Mouse (Mus musculus): Measurements from ENCODE around the gene Timp3.

Timp3 gene

DNA sequence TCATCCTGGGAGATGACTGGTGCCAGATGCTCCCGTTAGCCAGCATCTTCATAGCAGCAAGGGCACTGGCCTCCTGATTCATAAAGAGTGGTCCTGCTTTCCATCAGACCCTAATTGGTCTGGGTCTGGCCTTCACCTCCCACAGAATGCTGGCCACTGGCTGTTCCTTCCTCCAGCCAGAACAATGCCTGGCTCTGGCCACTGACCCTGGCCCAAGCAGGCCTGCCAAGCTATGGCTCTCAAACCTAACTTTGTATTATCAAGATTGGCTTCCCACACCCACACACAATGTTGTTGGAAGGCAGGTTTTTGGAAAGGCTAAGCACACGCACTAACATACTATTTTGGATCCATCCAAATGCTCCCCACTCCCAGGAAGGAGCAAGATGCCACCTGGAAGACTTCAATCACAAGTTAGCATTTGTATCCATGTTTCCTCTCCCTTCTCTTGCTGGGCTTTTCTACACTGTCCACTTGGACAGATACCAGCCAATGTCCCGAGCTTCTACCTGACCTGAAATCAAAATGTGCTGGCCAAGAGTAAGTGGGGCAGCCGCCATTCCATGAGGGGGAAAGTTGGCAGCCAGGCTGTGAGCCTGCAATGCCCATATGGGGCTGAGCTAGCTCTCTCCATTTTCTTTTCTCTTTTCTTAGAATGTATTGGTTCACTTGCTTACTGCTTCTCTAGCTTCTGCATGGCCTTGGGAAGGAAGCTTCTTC is 23.3 kb downstream of the Timp3 start:
- in situ Hi-C loops (cut with MseI, MboI) = no loop called here

DNA sequence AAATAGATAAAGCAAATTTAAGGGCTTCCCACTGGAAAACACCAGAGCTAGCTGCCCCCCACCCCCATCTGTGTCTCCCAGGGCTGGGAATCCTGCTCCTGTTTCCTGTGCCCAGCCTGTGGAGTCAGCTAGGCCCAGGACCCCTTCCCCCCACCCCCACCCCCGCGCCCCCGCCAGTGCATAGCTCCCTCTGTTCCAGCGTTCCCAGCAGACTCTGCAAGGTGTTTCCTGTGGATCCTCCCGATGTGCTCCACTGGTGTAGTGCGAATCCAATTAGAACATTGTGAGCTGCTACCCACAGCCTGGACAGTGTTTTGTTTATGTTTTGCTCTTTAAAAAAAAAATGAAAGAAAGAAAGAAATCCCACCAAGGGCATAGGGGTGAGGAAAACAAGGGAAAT is 25.1 kb downstream of the Timp3 start:
- in situ Hi-C loops (cut with MseI, MboI) = no loop called here

DNA sequence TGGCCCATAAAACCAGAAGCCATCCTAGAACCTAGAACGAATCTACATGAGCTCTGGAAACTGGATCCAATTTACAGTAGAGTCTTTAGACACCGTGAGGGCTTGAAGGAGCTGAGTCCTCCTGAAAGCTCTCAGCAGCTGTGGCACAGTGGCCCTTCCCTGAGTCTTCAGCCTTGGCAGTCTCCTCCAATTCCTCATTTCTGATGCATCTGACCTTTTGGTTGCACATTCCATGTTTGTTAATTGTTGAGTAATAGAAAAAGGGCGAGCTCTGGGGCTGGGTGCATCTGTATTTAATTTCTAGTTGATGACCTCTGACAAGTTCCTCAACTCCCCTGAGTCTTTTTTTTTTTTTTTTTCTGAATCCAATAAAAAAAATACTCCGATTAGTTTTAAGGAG is 28.0 kb downstream of the Timp3 start:
- in situ Hi-C loops (cut with MseI, MboI) = no loop called here

DNA sequence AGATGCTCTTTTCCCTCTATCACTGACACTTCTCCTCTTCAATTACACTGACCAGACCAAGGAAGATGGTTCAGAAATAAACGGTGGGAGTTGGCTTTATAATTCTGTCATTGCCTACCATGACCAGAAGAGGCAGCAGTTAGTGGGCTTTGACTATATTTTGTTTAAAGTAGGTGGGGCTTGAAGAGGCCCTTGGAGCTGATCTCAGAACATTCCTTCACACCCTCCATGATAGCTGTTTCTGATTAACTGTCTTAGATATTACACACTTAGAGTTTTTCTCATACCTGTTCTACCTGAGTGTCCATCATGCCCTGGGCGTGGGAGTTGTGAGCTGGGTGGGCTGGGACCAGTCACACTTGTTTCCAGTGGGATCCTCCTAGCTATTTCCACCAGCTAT is 28.5 kb downstream of the Timp3 start:
- in situ Hi-C loops (cut with MseI, MboI) = no loop called here

DNA sequence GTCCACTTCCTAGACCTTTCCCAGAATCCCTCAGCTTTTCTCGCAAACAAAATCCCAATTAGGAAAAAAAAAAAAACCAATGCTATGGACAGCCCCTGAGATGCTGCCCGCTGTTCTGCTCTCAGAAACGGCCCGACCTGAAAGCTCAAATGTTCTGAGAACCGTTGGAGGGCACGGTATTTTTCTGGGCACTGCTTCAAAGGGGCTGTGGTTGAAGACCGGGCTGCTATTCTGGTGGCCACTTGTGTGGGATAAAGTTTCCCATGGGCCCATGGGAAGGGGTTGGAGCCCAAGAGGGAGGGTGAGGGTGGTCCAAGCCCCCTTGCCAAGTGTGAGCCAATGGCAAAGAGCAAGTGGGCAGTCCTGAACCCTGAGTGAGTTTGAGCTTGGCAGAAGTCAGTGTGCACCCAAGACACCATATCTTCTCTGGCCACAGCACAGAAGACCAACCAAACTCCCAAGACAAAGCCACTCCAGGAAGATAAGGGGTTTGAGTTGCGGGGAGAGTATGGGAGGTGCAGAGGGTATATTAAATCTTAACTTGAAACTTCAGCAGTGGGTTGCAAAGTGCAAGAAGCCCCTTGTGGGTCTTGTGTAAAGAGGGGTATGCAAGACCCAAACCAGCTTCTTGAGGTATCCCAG is 29.2 kb downstream of the Timp3 start:
- in situ Hi-C loops (cut with MseI, MboI) = no loop called here

DNA sequence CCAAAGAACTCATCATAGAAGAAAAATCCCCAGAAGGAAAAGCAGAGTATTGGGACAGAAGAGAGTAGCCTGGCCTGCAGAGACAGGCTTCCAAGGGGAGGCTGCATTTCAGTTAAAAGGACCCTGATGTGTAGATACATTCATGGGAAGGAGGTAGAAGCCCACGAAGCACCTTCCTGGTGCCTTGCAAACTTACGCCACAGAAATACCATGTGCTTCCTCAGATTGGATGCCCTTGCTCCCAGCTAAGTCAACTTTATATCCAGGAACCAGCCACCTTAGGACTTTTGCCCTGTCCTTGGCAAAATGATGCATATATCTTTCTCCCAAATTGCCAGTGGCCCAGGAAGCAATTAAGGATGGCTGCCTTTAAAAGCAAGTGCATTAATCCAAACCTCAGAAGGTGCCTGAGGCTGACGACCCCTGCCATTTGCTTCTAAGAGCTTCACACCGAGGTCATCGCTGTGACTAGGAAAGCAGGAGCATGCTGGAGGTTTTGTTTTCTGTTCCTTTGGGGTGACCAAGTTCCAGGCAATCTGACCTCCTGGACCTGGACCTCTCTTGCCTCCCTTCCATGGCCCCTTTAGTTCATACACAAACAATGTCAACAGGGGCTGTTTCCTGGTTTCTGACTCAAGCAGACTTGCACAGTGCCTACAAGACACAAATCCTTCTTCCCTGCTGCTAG is 31.0 kb downstream of the Timp3 start:
- in situ Hi-C loops (cut with MseI, MboI) = no loop called here

DNA sequence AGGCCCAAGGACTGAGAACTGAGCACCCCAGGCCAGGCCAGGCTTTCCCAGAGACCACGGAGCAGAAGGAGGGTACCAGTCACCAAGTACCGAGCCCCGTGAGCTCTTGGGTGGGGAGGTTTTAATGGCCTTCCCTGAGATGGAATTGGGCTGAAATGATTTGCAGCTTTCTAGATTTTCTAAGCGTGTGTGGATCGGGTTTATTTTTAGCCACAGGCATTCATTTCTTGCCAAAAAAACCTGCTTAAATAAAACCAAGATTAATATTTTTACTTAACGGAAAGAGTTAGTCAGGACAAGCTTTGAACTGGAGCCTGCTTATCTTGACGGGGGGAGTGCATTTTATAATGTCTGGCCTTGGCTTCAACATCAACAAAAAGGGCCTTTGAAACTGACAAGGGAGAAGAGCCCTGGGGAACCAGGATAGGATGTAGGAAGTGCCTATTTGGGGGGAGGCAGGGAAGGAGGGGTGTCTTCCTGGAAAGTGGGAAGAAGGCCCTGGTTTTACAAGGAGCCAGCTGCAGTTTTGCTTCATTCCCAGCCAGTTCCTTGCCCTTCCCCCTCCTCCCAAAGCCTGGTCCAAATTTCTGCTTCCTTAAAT is 31.6 kb downstream of the Timp3 start:
- in situ Hi-C loops (cut with MseI, MboI) = no loop called here

DNA sequence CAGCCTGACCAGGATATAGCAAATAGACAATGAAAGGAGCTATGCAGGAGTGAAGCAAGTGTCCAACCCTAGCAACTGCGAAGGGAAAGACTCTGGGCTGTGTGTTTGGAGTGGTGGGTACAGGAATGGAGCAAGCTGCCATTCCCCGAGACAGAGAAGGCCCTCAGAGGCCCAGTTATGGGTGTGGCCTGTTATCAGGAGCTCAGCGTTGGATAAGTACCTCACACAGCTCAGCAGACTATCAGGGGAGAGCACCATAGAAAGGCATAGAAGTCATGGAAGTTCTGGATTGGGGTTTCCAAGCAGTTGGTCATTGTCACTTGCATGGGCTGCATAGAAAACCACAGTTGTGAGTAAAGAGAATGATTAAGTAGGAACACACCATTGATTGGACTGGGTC is 32.8 kb downstream of the Timp3 start:
- in situ Hi-C loops (cut with MseI, MboI) = no loop called here

DNA sequence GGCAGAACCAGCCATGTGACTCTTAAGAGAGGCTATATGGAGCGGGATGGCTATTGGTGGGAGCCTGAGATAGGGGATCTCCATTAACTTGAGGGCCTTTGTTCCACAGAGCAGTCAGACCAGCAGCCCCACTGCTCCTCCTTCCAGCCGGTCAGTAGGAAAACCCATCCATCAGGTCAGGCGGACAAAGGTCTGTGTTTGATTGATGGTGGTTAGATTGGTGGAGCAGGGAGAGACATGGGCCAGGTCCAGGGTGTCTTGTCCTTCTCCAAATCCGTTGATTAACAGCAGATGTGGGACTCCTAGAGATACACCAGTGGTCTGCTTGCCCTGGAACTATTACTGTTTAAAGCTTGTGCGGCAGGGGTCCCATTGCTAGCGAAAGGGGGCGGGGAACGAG is 34.4 kb downstream of the Timp3 start:
- in situ Hi-C loops (cut with MseI, MboI) = no loop called here

DNA sequence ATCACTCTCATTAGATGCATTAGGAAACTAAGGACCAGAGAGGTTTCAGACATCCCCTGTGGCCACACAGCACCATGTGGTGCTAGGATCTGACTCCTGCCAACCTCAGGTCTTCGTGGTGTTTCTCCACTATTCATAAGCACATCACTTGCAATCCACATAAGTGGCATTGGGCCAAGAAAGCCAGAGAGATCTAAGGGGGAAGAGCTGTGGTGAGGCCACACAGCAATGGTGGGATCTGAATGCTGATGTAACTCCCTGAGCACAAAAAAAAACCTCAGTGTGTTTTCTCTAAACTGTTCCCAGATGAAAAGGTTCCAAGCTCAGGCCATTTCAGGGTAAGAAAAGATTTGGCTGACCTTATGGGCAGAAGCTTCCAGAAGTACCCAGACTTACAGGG is 36.3 kb downstream of the Timp3 start:
- in situ Hi-C loops (cut with MseI, MboI) = no loop called here

DNA sequence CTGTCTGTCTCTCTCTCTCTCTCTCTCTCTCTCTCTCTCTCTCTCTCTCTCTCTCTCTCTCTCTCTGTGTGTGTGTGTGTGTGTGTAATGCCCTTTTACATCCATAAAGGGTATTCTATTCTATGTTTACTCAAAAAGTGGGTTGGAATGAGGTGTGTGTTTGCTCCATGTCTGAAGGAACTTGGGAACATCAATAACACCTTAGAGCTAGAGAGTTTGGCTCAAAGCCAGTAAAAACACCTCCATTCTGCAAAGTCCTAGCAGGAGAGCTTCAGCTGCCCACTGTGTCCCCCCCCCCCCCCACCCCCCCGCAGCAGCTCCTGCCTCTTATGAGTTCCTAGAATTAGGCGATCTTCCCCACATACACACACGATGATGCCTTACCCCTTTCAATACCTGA is 37.1 kb downstream of the Timp3 start:
- in situ Hi-C loops (cut with MseI, MboI) = no loop called here

DNA sequence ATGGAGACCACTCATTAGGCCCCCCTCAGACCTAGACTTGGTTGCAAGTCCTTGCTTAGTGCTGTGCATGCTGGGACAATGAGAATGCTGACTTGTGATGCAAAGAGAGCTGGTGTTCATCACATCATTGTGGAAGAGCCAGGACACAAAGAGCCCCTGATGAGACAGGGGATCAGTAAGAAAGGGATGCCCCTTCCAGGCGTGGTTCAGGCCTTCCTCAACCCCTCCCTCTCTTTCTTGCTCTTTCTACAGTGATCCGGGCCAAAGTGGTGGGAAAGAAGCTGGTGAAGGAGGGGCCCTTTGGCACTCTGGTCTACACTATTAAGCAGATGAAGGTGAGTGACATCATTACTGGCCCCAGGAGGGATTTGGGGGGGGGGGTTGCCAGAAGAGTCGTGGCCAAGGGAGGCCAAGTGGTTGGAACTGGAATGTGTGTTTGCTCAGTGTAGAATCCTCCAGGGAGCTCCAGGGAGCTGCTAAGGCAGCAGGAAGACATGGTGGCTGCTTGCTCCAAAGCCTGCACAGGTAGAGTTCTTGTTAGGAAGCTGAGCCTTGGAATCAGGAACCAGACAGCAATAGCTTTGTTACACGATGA is 38.0 kb downstream of the Timp3 start:
- in situ Hi-C loops (cut with MseI, MboI) = no loop called here

DNA sequence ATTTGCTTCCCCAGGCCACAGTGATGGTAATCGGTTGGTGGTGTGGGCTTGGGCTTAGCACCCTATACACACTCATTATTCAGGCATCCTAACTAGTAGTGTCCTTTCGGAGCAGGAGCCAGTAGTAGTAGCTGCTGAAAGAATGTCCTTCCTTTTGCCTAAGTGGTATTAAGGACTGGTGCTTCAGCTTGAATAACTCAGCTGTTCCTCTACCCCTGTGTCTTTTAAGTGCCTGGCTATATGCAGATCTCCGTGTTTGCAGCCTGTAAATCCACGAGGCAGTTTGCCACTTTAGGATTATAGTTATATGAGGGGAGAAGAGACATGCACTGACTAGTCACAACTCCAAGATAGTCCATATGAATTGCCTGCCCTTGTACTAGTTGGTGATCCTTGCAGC is 38.9 kb downstream of the Timp3 start:
- in situ Hi-C loops (cut with MseI, MboI) = no loop called here

DNA sequence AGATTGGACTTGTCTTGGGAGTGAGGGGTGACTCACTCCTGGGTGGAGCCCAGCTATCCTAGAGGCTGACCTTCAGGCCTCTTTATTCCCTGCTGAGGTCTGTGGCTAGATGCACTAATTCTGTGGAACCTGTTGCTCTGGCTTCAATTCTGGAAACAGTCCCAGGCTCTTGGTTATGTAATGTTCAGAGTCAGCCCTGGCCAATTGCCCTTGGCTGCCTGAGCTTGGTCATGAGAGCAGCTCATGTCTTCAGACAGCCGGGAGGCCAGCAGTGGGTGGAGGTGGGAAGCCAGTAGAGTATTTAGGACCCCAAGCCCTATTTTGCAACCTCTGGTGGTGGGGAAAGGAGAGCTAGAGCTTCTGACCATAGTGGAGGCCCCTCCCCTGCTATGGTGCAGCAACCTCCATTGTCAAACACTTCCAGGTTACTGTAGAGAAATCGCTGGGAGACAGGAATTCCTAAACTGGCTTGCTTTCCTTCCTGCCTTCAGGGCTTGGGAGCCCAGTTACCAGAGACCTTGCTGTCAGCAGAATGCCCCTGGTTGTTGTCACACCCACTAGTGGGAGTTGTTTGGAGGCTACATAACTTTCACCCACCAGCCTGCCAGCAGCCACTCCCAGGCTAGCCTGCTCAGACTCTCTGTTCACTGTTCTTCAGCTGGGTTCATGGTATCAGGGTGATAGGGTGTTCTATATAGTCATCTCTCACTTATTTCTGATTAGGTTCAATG is 39.6 kb downstream of the Timp3 start:
- in situ Hi-C loops (cut with MseI, MboI) = no loop called here

DNA sequence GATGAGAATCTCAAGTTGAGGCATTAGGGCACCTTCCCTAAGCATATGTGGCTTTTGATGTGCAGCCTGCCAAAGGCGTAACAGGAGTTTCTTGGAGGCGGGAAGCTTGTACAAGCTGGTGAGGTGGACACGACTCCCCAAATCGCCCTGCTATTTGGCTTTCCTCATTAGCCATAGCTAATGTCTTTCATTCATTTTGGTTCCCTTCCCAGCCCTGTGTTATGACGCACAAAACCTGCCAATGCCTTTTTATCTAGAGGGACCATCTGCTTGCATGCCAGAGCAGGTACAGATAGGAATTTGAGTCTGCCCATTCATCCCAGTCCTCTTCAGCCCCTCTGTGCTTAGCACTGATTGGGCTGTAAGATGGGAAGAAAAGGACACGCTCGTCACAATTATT is 40.2 kb downstream of the Timp3 start:
- in situ Hi-C loops (cut with MseI, MboI) = no loop called here

DNA sequence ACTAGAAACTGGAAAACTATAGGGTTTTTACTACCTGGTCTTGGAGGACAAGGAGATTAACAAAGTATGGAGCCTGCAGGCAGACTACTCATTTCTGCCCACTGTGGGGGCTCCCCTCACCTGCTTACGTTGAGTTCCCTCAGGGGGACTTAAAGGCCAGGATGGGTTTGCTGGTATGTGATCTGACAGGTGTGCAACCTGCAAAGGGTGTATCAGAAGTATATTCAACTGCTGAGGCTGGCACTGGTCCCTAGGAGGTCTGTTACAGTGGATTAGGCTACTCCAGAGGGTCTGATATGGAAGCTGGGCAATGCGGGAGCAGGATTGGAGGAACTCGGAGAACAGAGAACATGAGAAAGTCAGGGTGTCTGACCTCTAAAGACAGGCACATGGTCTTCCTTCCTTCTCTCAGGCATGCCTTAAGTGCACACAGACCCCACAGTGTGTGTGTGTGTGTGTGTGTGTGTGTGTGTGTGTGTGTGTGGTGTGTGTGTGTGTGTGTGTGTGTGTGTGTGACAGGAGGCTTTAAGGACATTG is 40.9 kb downstream of the Timp3 start:
- in situ Hi-C loops (cut with MseI, MboI) = no loop called here

DNA sequence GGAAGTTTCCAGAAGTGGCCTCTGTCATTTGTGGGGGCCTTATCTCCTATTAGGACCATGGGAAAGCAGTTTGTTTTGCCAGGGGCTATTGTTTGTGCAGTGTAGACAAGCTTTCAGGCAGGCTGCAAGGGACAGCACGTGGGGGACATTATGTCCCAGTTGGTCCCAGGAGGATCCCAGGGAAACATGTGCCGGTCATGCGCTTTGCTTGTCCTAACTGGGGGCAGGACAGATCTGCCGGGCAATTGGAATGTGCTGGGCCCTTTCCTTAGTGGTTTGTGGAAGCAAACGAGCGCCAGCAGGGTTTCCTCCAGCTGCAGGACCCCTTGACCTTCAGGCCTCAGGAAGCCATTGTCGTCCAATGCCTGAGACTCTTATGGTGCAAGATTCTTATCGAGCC is 41.4 kb downstream of the Timp3 start:
- in situ Hi-C loops (cut with MseI, MboI) = no loop called here

DNA sequence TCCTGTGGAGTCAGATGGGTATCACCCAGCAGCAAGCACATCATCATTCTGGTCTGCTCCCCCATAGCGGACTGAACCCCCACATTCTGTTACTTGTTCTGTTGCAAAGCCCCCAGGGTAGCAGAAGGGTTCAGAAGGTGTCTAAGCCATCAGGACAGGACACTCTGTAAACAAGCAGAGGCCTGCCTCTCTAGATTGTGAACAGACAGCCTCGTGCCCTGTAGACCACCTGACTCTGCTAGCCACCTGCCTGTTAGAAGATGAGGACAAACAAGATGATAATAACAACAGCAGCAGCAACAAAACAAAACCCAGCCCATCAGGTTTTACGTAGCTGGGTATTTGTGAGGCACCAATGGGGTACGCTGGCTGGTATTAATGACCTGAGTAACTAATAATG is 42.0 kb downstream of the Timp3 start:
- in situ Hi-C loops (cut with MseI, MboI) = no loop called here

DNA sequence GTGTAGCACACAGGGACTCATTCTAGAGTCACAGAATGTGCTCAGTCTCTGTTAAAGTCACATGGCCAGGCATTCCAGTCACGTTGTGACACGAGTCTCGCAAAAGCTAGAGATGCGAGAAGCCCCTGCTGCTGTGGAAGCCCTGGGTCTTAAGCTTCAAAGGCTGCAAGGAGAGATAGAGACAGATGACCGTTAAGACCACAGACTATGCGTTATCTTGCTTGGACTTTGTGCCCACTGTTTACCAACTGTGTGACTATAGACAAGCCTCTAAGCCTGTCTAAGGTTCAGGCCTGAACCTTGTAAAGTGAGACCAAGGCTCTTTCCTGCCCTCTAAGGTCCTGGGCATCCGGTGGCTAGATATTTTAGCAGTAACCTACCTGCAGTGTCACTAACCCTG is 42.5 kb downstream of the Timp3 start:
- in situ Hi-C loops (cut with MseI, MboI) = no loop called here

DNA sequence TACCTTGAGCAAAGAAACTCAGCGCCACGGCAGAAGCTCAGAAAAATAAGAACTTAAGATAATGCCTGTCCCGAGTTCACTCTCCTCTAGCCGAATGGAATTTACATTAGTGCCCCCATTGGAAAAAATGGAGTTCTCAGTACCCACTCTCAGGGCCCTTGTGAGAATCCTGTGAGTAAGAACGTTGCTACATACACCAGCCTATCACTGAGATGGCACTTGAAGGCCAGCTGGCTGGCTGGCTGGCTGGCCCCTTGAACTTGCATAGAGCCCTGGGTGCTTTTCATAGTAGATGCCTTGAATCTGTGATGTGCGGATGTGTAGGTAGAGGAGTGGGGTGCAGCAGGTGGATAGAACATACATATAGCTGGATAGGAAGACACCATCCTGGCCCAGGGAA is 43.2 kb downstream of the Timp3 start:
- in situ Hi-C loops (cut with MseI, MboI) = no loop called here

DNA sequence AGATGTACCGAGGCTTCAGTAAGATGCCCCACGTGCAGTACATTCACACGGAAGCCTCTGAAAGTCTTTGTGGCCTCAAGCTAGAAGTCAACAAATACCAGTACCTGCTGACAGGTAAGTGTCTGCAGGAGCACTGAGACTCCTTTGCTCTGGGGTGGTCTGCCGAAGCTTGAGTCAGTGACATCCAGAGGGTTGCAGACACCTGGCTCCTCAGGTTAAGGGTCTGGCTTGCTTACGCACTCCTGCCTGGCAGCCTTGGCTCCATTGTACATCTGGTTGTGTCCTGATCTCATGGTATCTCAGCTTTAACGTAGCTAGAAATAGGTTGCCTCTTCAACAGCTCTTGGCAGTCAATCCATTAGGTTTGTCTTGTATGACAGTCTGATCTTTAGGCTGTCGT is 43.8 kb downstream of the Timp3 start:
- in situ Hi-C loops (cut with MseI, MboI) = no loop called here

All from mouse trophoblast stem cell (cell line).